Mouse (Mus musculus): ENCODE results near the gene Gm37240.

- no peak for TF ChIP-seq CTCF (IDR thresholded peaks at IDR 0.05; ENCODE audit: control insufficient read depth, insufficient read depth, low read length)
- TF ChIP-seq POLR2A (IDR thresholded peaks at IDR 0.05; ENCODE audit: borderline replicate concordance, control insufficient read depth, low read depth, low read length) = no peak
Measured at GRCm38 (mm10) chr3:84615856-84616225, 1271.5 kb downstream of the Gm37240 start.
